Comparison of ENCODE assay signal across 9 mouse cellular contexts in the genomic region with DNA sequence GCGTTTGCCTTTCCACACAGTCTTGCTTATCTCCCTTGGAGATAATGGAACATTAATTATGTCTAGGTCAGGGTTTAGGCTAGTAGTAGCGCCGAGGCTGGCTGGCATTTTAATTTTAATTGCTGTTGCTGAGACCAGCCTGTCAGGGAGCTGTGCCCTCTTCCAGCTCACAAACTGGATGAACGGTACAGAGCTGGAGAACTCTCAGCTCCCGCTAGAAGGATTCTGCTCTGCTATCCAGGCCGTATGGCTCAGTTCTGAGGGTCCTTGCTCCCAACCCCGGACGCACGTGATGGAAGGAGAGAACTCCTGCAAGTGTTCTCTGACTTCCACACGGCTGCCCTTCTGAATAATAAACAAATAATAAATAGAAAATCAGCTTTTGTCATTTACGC. TPM values are rescaled to one million over a fixed set of nuclear protein-coding genes. Genes with fewer than 3 reads are reported as not detected.
DNase-seq lines count a peak whose midpoint lies in the region; ATAC-seq lines count a peak whose summit lies in the region.
"Had no signal": no experiment of that assay in that cellular context is flagged by ENCODE, and none has a peak within 500 bp of the region (broad histone marks: within the 10 kb centered on the region; RNA-seq: fewer than 3 reads in every experiment).

No protein-coding gene starts in this region.

- H3K36me3 ChIP-seq in kidney, embryonic 16.5 days (ENCODE audit: insufficient read depth, low read length), result no peaks in the 10 kb centered on the region
- H3K36me3 ChIP-seq in hindbrain, embryonic 13.5 days, result no peaks in the 10 kb centered on the region
- no peaks in the 10 kb centered on the region for H3K36me3 ChIP-seq in midbrain, embryonic 14.5 days (ENCODE audit: control insufficient read depth, insufficient read depth, low read length)

- peaks cover 20% of the 10 kb centered on the region for H3K4me1 ChIP-seq in kidney, embryonic 16.5 days (ENCODE audit: insufficient read depth, low read length)
- 0 out of 2 replicates have a peak, but pooled peaks cover 2% of the 10 kb centered on the region for H3K4me1 ChIP-seq in brown adipose tissue, adult 24 weeks (ENCODE audit: control insufficient read depth, insufficient read depth, insufficient read length, low read length)
- peaks cover 30% of the 10 kb centered on the region for H3K4me1 ChIP-seq in hindbrain, embryonic 13.5 days (replicated peaks)
- H3K4me1 ChIP-seq in midbrain, embryonic 14.5 days (ENCODE audit: control insufficient read depth, insufficient read depth, low read length), result peaks cover 8% of the 10 kb centered on the region

- H3K4me3 ChIP-seq in kidney, embryonic 16.5 days (ENCODE audit: low read length), result peak overlapping the region; percentile 83
- H3K4me3 ChIP-seq in brown adipose tissue, adult 24 weeks (ENCODE audit: insufficient read depth, low read depth, low read length), result peak overlapping the region; percentile 69
- H3K4me3 ChIP-seq in hindbrain, embryonic 13.5 days, result peak overlapping the region; percentile 81
- H3K4me3 ChIP-seq in midbrain, embryonic 14.5 days (replicated peaks; ENCODE audit: low read depth, low read length), result peak overlapping the region; percentile 72

- H3K4me2 ChIP-seq in kidney, embryonic 16.5 days (replicated peaks; ENCODE audit: low read depth, low read length), result peak overlapping the region; percentile 97
- peak overlapping the region; percentile 79 for H3K4me2 ChIP-seq in hindbrain, embryonic 13.5 days
- H3K4me2 ChIP-seq in midbrain, embryonic 14.5 days (ENCODE audit: low read length), result peak overlapping the region; percentile 87

- H3K27me3 ChIP-seq in kidney, embryonic 16.5 days (ENCODE audit: insufficient read depth, low read length), result no peaks in the 10 kb centered on the region
- H3K27me3 ChIP-seq in hindbrain, embryonic 13.5 days, result no peaks in the 10 kb centered on the region
- no peaks in the 10 kb centered on the region for H3K27me3 ChIP-seq in midbrain, embryonic 14.5 days (ENCODE audit: control insufficient read depth, insufficient read depth, low read length)

- WGBS in kidney, embryonic 16.5 days, result 22% methylated on average over 11 of the region's 11 CpGs
- WGBS in hindbrain, embryonic 13.5 days, result 27% methylated on average over 11 of the region's 11 CpGs
- 21% methylated on average over 11 of the region's 11 CpGs for WGBS in midbrain, embryonic 14.5 days

- no peaks in the 10 kb centered on the region for H3K9me3 ChIP-seq in kidney, embryonic 16.5 days (ENCODE audit: low read length)
- H3K9me3 ChIP-seq in hindbrain, embryonic 13.5 days, result no peaks in the 10 kb centered on the region
- no peaks in the 10 kb centered on the region for H3K9me3 ChIP-seq in midbrain, embryonic 14.5 days (ENCODE audit: control insufficient read depth, low read length)

- DNase-seq in kidney, adult 11 months, result no peak
- peak; percentile 56 for DNase-seq in midbrain, embryonic 14.5 days
- no peak for DNase-seq in adrenal gland, adult 18-20 months (ENCODE audit: low spot score in 2 of 2)
- no peak for DNase-seq in left cerebral cortex, adult 18-20 months (ENCODE audit: low spot score in 2 of 2)
- no peak for DNase-seq in cerebellum, adult 18-20 months

- ATAC-seq in kidney, embryonic 16.5 days (ENCODE audit: low FRiP score, low TSS enrichment), result no peak
- peak; percentile 43 for ATAC-seq in hindbrain, embryonic 13.5 days (ENCODE audit: low FRiP score)
- ATAC-seq in midbrain, embryonic 14.5 days (ENCODE audit: low FRiP score, low TSS enrichment), result peak; percentile 3; the same call in 1 of the 2 replicates

- H3K9ac ChIP-seq in kidney, embryonic 16.5 days (replicated peaks; ENCODE audit: low read length), result peak overlapping the region; percentile 76
- H3K9ac ChIP-seq in hindbrain, embryonic 13.5 days, result peak overlapping the region; percentile 79
- peak overlapping the region; percentile 89 for H3K9ac ChIP-seq in midbrain, embryonic 14.5 days (replicated peaks; ENCODE audit: low read length)

- no peak overlapping the region for H3K27ac ChIP-seq in kidney, embryonic 16.5 days (ENCODE audit: low read length)
- H3K27ac ChIP-seq in brown adipose tissue, adult 24 weeks (replicated peaks; ENCODE audit: low read depth, low read length), result peak overlapping the region; percentile 46; the same call in 1 of the 2 replicates
- H3K27ac ChIP-seq in hindbrain, embryonic 13.5 days, result peak overlapping the region; percentile 83
- H3K27ac ChIP-seq in midbrain, embryonic 14.5 days (replicated peaks; ENCODE audit: low read depth, low read length), result peak overlapping the region; percentile 75

RNA-seq across cellular contexts. Expression of a gene that starts 0.7 kb away (rescaled TPM):
- 15.0 and 15.3 TPM in 2 replicates for polyA plus RNA-seq in kidney, embryonic 16.5 days (2015; fragmentation: Nextera tagmentation; extraction: Ambion mirVana)
- 5.9 and 10.8 TPM in 2 replicates for polyA plus RNA-seq in brown adipose tissue, adult 24 weeks (2012; ENCODE audit: insufficient read depth, insufficient read length, missing spikeins)
- 31.2 and 31.8 TPM in 2 replicates for polyA plus RNA-seq in hindbrain, embryonic 13.5 days (2015; fragmentation: Nextera tagmentation; extraction: Ambion mirVana)
- 40.9 and 50.2 TPM in 2 replicates for polyA plus RNA-seq in midbrain, embryonic 14.5 days (2014; fragmentation: Nextera tagmentation; extraction: Ambion mirVana)
- total RNA-seq in adrenal gland, adult 18-20 months (2021), result 10 to 100 TPM; 14.2 to 15.3 TPM
- total RNA-seq in left cerebral cortex, adult 18-20 months (2021), result 10 to 100 TPM; 30.6 to 30.8 TPM

RNA-seq across cellular contexts. Expression of a gene that starts 36.4 kb away (rescaled TPM):
- polyA plus RNA-seq in kidney, embryonic 16.5 days (2015; fragmentation: Nextera tagmentation; extraction: Ambion mirVana), result 2.0 and 4.3 TPM in 2 replicates
- 0.71 TPM in 1 of 2 replicates, not detected in the other for polyA plus RNA-seq in brown adipose tissue, adult 24 weeks (2012; ENCODE audit: insufficient read depth, insufficient read length, missing spikeins)
- 0.75 and 1.2 TPM in 2 replicates for polyA plus RNA-seq in hindbrain, embryonic 13.5 days (2015; fragmentation: Nextera tagmentation; extraction: Ambion mirVana)
- polyA plus RNA-seq in midbrain, embryonic 14.5 days (2014; fragmentation: Nextera tagmentation; extraction: Ambion mirVana), result 0.67 and 1.4 TPM in 2 replicates
- under 1 TPM in 1 of 2 experiments, not detected in 1; 0.26 TPM for total RNA-seq in adrenal gland, adult 18-20 months (2021)
- total RNA-seq in left cerebral cortex, adult 18-20 months (2021), result under 1 TPM; 0.35 to 0.75 TPM
- total RNA-seq: neutrophil, adult 5-6 weeks had no signal
